Mouse (Mus musculus): ENCODE results near the gene Lrrc27.

DNA sequence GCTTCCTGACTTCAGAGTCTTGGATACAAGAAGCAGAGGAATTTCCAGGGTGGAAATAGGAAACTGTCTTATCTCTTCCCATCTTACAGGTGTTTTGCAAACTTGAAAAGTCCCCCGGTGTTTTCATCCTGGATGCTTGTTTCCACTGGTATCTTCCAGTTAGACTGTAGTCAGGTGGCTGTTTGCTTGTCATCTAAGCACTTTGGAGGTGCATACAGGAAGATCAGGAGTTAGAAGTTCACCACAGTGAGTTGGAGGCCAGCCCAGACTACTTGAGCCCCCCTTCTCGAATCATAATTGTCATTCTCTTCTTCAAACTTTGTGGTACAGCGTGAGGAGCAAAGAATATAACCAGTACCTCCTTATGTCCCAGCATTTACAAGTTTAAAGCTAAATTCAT is 1.4 kb downstream of the Lrrc27 start:
- TF ChIP-seq CTCF (conservative IDR thresholded peaks at IDR 0.05; ENCODE audit: low read length) (no peak), POU5F1 (IDR thresholded peaks at IDR 0.05; ENCODE audit: borderline replicate concordance, low read length) (no peak)
